Mouse (Mus musculus) mouse trophoblast stem cell (cell line): ENCODE measurements around the gene Camk1.
"Not testable (repeated sequence)": the region's sequence is repeated elsewhere in the genome, so short reads cannot be mapped to it uniquely, and the experiment has no call there.

ENCODE experiments used
- in situ Hi-C, 2 experiments: fragments of 300-500 bp; cut with MseI, MboI; formaldehyde crosslinking; loops; 2 replicates in 1 of 2; 3 replicates in 1 of 2; pipeline ENCODE4 v1.15.1; 2025

Gene Camk1

GRCm38 (mm10) chr6:113361476-113361875, 17.7 kb upstream of the Camk1 start:
- in situ Hi-C loops: no loop called here

- in situ Hi-C loops: no loop called here
Measured at GRCm38 (mm10) chr6:113353696-113354095, 9.9 kb upstream of the Camk1 start.

GRCm38 (mm10) chr6:113352820-113353219, 9.0 kb upstream of the Camk1 start:
- in situ Hi-C loops: no loop called here

- in situ Hi-C loops: no loop called here
Measured at GRCm38 (mm10) chr6:113351653-113352052, 7.9 kb upstream of the Camk1 start.

GRCm38 (mm10) chr6:113351161-113351560, 7.4 kb upstream of the Camk1 start:
- in situ Hi-C loops: no loop called here

- in situ Hi-C loops: no loop called here
Measured at GRCm38 (mm10) chr6:113350538-113350937, 6.8 kb upstream of the Camk1 start.

GRCm38 (mm10) chr6:113346897-113347296, 3.1 kb upstream of the Camk1 start:
- in situ Hi-C loops: no loop called here

- in situ Hi-C loops: no loop called here
Measured at GRCm38 (mm10) chr6:113344321-113344720, 537 bp upstream of the Camk1 start.

- in situ Hi-C loops: no loop called here
Measured at GRCm38 (mm10) chr6:113342297-113342696, 1.5 kb downstream of the Camk1 start.

GRCm38 (mm10) chr6:113341574-113341973, 2.2 kb downstream of the Camk1 start:
- in situ Hi-C loops: no loop called here

GRCm38 (mm10) chr6:113336852-113337620, 6.7 kb downstream of the Camk1 start:
- in situ Hi-C loops: no loop called here

GRCm38 (mm10) chr6:113334216-113334615, 9.6 kb downstream of the Camk1 start:
- in situ Hi-C loops: no loop called here

- in situ Hi-C loops: no loop called here
Measured at GRCm38 (mm10) chr6:113333137-113333950, 10.4 kb downstream of the Camk1 start.

- in situ Hi-C loops: not testable (repeated sequence)
Measured at GRCm38 (mm10) chr6:113332734-113333133, 11.1 kb downstream of the Camk1 start.

- in situ Hi-C loops: no loop called here
Measured at GRCm38 (mm10) chr6:113331721-113332120, 12.1 kb downstream of the Camk1 start.

GRCm38 (mm10) chr6:113330547-113330946, 13.2 kb downstream of the Camk1 start:
- in situ Hi-C loops: no loop called here

GRCm38 (mm10) chr6:113329396-113329795, 14.4 kb downstream of the Camk1 start:
- in situ Hi-C loops: no loop called here

GRCm38 (mm10) chr6:113326533-113327315, 17.1 kb downstream of the Camk1 start, which contains the start of gene Ogg1:
Gene Ogg1, plus strand, starts transcription at chr6:113326972.
- in situ Hi-C loops: no loop called here

- in situ Hi-C loops: no loop called here
Measured at GRCm38 (mm10) chr6:113315972-113316371, 27.8 kb downstream of the Camk1 start.

- in situ Hi-C loops: no loop called here
Measured at GRCm38 (mm10) chr6:113308141-113308540, 35.6 kb downstream of the Camk1 start.

- in situ Hi-C loops: no loop called here
Measured at GRCm38 (mm10) chr6:113307481-113308121, 36.2 kb downstream of the Camk1 start.

GRCm38 (mm10) chr6:113306986-113307349, 36.8 kb downstream of the Camk1 start, which contains the start of gene Brpf1:
Gene Brpf1, plus strand, starts transcription at chr6:113307137.
- in situ Hi-C loops: no loop called here
